Mouse (Mus musculus) liver, embryonic 13.5 days (tissue): ENCODE measurements around the gene Pla2g7. TPM values are rescaled to one million over a fixed set of nuclear protein-coding genes. Genes with fewer than 3 reads are reported as not detected.
"Not testable (repeated sequence)": the region's sequence is repeated elsewhere in the genome, so short reads cannot be mapped to it uniquely, and the experiment has no call there.

Experiments
- ATAC-seq: fragments of 200-750 bp; cut with Nextera tagmentation; 2 replicates; pipeline ENCODE4 v1.8.0; 2017; ENCODE audit warnings: low read depth, mild to moderate bottlenecking, moderate number of reproducible peaks, moderate library complexity
- DNase-seq: peaks from one replicate; pipeline ENCODE4 v3.0.0; 2022
- H3K27ac ChIP-seq: fragments of 300-500 bp; sonication (generic); 2 replicates; pipeline ENCODE4 v1.5.1; 2015; ENCODE audit warnings: moderate library complexity, mild to moderate bottlenecking, inconsistent platforms
- H3K27me3 ChIP-seq: fragments of 300-500 bp; sonication (generic); 2 replicates; pipeline ENCODE4 v1.6.1; 2015; ENCODE audit warnings: mild to moderate bottlenecking, inconsistent platforms
- H3K36me3 ChIP-seq: fragments of 300-500 bp; sonication (generic); 2 replicates; pipeline ENCODE4 v1.6.1; 2015; ENCODE audit warnings: mild to moderate bottlenecking, inconsistent platforms
- H3K4me1 ChIP-seq: fragments of 300-500 bp; sonication (generic); replicated peaks from 2 replicates; pipeline ENCODE4 v1.6.1; 2015; ENCODE audit warnings: inconsistent platforms
- H3K4me2 ChIP-seq: fragments of 300-500 bp; sonication (generic); 2 replicates; pipeline ENCODE4 v1.6.1; 2015; ENCODE audit warnings: inconsistent platforms, mild to moderate bottlenecking, moderate library complexity
- H3K4me3 ChIP-seq: fragments of 300-500 bp; sonication (generic); replicated peaks from 2 replicates; pipeline ENCODE4 v1.5.1; 2015; ENCODE audit warnings: mild to moderate bottlenecking, inconsistent platforms
- H3K9ac ChIP-seq: fragments of 300-500 bp; sonication (generic); 2 replicates; pipeline ENCODE4 v1.6.1; 2015; ENCODE audit warnings: mild to moderate bottlenecking, inconsistent platforms
- H3K9me3 ChIP-seq: fragments of 300-500 bp; sonication (generic); replicated peaks from 2 replicates; pipeline ENCODE4 v1.6.1; 2016; ENCODE audit warnings: inconsistent platforms
- WGBS: fragments of 180-500 bp; shearing (Covaris S2); methylation state at CpG from one replicate; pipeline ENCODE4 v1.1.7; 2015; ENCODE audit not compliant: insufficient replicate concordance; 5-methylcytosine and 5-hydroxymethylcytosine counted together
- polyA plus RNA-seq: library from polyadenylated mRNA; unstranded; fragments of >200 nt; fragmentation: Nextera tagmentation; extraction: Ambion mirVana; gene quantifications from 2 replicates; pipeline ENCODE4 v1.2.1, GENCODE M21; 2015

Gene Pla2g7
- 7.4 and 7.6 TPM in 2 replicates for polyA plus RNA-seq

GRCm38 (mm10) chr17:43567992-43568888, at the start of gene Pla2g7:
TSS of gene Pla2g7 (plus strand) at chr17:43568098.
- no peaks in the 10 kb centered on the region for H3K27me3 ChIP-seq
- no peak within 1 kb of the TSS for H3K27ac ChIP-seq
- DNase-seq, result no peak
- peak within 1 kb of the TSS; percentile 63 for H3K4me2 ChIP-seq
- no peaks in the 10 kb centered on the region for H3K36me3 ChIP-seq
- H3K4me3 ChIP-seq, result peak within 1 kb of the TSS; percentile 47
- H3K4me1 ChIP-seq, result 0 out of 2 replicates have a peak, but pooled peaks cover 4% of the 10 kb centered on the region
- H3K9ac ChIP-seq, result peak within 1 kb of the TSS; percentile 33; the same call in 1 of the 2 replicates
- no peaks in the 10 kb centered on the region for H3K9me3 ChIP-seq
- ATAC-seq, result peak; percentile 65
- 1% methylated on average over 34 of the region's 34 CpGs for WGBS

GRCm38 (mm10) chr17:43518644-43519409, 49.1 kb upstream of the Pla2g7 start:
- H3K36me3 ChIP-seq, result no peaks in the 10 kb centered on the region
- H3K27ac ChIP-seq, result no peak overlapping the region
- 24% methylated on average over 18 of the region's 18 CpGs for WGBS
- no peaks in the 10 kb centered on the region for H3K4me1 ChIP-seq
- H3K9ac ChIP-seq, result no peak overlapping the region
- no peak overlapping the region for H3K4me2 ChIP-seq
- peak; percentile 6 for DNase-seq
- no peaks in the 10 kb centered on the region for H3K27me3 ChIP-seq
- no peaks in the 10 kb centered on the region for H3K9me3 ChIP-seq
- no peak for ATAC-seq
- H3K4me3 ChIP-seq, result no peak overlapping the region

GRCm38 (mm10) chr17:43520166-43520565, 47.7 kb upstream of the Pla2g7 start:
- H3K27me3 ChIP-seq, result no peaks in the 10 kb centered on the region
- H3K36me3 ChIP-seq, result no peaks in the 10 kb centered on the region
- no peak overlapping the region for H3K27ac ChIP-seq
- 47% methylated on average over 3 of the region's 3 CpGs for WGBS
- H3K9ac ChIP-seq, result no peak overlapping the region
- no peaks in the 10 kb centered on the region for H3K9me3 ChIP-seq
- H3K4me1 ChIP-seq, result no peaks in the 10 kb centered on the region
- no peak overlapping the region for H3K4me2 ChIP-seq
- DNase-seq (no peak), ATAC-seq (no peak)
- no peak overlapping the region for H3K4me3 ChIP-seq

- Histone ChIP-seq H3K9ac (no peak overlapping the region), H3K4me1 (no peaks in the 10 kb centered on the region; the same call in 1 of the 2 replicates), H3K9me3 (no peaks in the 10 kb centered on the region), H3K4me3 (no peak overlapping the region), H3K27me3 (no peaks in the 10 kb centered on the region), H3K4me2 (no peak overlapping the region), H3K27ac (no peak overlapping the region), H3K36me3 (no peaks in the 10 kb centered on the region)
- 73% methylated on average over 2 of the region's 2 CpGs for WGBS
- no peak for ATAC-seq
- no peak for DNase-seq
Observed at GRCm38 (mm10) chr17:43530507-43530906, 37.4 kb upstream of the Pla2g7 start.

GRCm38 (mm10) chr17:43531192-43531591, 36.7 kb upstream of the Pla2g7 start:
- Histone ChIP-seq H3K27me3 (no peaks in the 10 kb centered on the region), H3K4me2 (no peak overlapping the region), H3K9me3 (no peaks in the 10 kb centered on the region), H3K4me3 (no peak overlapping the region), H3K36me3 (no peaks in the 10 kb centered on the region), H3K9ac (no peak overlapping the region), H3K4me1 (no peaks in the 10 kb centered on the region; the same call in 1 of the 2 replicates), H3K27ac (no peak overlapping the region)
- ATAC-seq (no peak), DNase-seq (no peak)
- WGBS, result 68% methylated on average over 4 of the region's 4 CpGs

GRCm38 (mm10) chr17:43534362-43535222, 33.3 kb upstream of the Pla2g7 start:
- Histone ChIP-seq H3K4me3 (peak overlapping the region; percentile 26), H3K36me3 (no peaks in the 10 kb centered on the region), H3K9me3 (no peaks in the 10 kb centered on the region), H3K4me2 (peak overlapping the region; percentile 43), H3K4me1 (no peaks in the 10 kb centered on the region; the same call in 1 of the 2 replicates), H3K27ac (no peak overlapping the region), H3K27me3 (no peaks in the 10 kb centered on the region), H3K9ac (no peak overlapping the region)
- WGBS, result 21% methylated on average over 23 of the region's 23 CpGs
- peak; percentile 54; the same call in 1 of the 2 replicates for ATAC-seq
- no peak for DNase-seq

- H3K27ac ChIP-seq, H3K4me2 ChIP-seq, DNase-seq, ATAC-seq, H3K4me1 ChIP-seq, H3K9ac ChIP-seq, H3K36me3 ChIP-seq, H3K9me3 ChIP-seq, H3K27me3 ChIP-seq, H3K4me3 ChIP-seq: not testable (repeated sequence)
- 58% methylated on average over 6 of the region's 6 CpGs for WGBS
Observed at GRCm38 (mm10) chr17:43536841-43537240, 31.1 kb upstream of the Pla2g7 start.

- Histone ChIP-seq H3K9ac (no peak overlapping the region), H3K4me2 (no peak overlapping the region), H3K9me3 (no peaks in the 10 kb centered on the region), H3K36me3 (no peaks in the 10 kb centered on the region), H3K27ac (no peak overlapping the region), H3K4me3 (no peak overlapping the region), H3K4me1 (no peaks in the 10 kb centered on the region; the same call in 1 of the 2 replicates), H3K27me3 (no peaks in the 10 kb centered on the region)
- DNase-seq, result no peak
- WGBS, result 67% methylated on average over 3 of the region's 3 CpGs
- no peak for ATAC-seq
Observed at GRCm38 (mm10) chr17:43538767-43539166, 29.1 kb upstream of the Pla2g7 start.

GRCm38 (mm10) chr17:43543539-43543938, 24.4 kb upstream of the Pla2g7 start, which contains the start of gene Ankrd66:
TSS of gene Ankrd66 (minus strand) at chr17:43543639.
- H3K9me3 ChIP-seq, result no peaks in the 10 kb centered on the region

GRCm38 (mm10) chr17:43544040-43544439, 23.9 kb upstream of the Pla2g7 start:
- no peaks in the 10 kb centered on the region for H3K9me3 ChIP-seq
- no peak for DNase-seq
- H3K27me3 ChIP-seq, result no peaks in the 10 kb centered on the region
- H3K27ac ChIP-seq, result no peak overlapping the region
- no peak overlapping the region for H3K4me3 ChIP-seq
- H3K4me1 ChIP-seq, result no peaks in the 10 kb centered on the region
- no peak overlapping the region for H3K9ac ChIP-seq
- no peaks in the 10 kb centered on the region for H3K36me3 ChIP-seq
- no peak for ATAC-seq
- 32% methylated on average over 4 of the region's 4 CpGs for WGBS
- H3K4me2 ChIP-seq, result no peak overlapping the region

More at GRCm38 (mm10) chr17:43543539-43543938, 24.4 kb upstream of the Pla2g7 start, which contains the start of gene Ankrd66:
- H3K36me3 ChIP-seq, result no peaks in the 10 kb centered on the region
- no peaks in the 10 kb centered on the region for H3K4me1 ChIP-seq
- no peak within 1 kb of the TSS for H3K9ac ChIP-seq
- H3K4me2 ChIP-seq, result no peak within 1 kb of the TSS
- WGBS, result 24% methylated on average over 1 of the region's 1 CpGs
- DNase-seq (no peak), ATAC-seq (no peak)
- no peak within 1 kb of the TSS for H3K27ac ChIP-seq
- no peak within 1 kb of the TSS for H3K4me3 ChIP-seq
- H3K27me3 ChIP-seq, result no peaks in the 10 kb centered on the region
